Mouse (Mus musculus) lung, postnatal 14 days (tissue): Measurements from ENCODE around the gene Gm10645.
A peak's percentile ranks its signal among the peaks of the same experiment; 100 is the strongest.

Experiments
- DNase-seq: peaks from one replicate; pipeline ENCODE4 v3.0.0; 2021

The Gm10645 gene

DNA sequence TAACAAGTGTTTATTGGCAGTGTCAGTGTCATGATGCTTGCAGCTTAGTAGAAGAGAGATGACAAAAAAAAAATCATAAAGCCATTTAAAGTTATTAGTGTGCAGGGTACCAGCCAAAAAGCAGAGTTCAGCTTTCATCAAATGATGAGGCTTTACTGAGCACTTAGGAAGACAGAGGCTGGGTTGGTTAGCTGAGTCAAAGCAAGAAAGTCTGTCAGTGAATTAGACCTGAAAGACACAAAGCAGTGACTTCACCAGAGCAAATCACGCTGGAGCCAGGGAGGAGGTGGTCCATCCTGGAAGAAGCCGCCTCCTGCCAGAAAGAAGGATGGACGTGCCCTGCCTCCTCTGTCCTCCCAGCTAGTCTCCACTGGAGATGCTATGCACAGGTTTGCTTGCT is 2.0 kb upstream of the Gm10645 start:
- no peak for DNase-seq

DNA sequence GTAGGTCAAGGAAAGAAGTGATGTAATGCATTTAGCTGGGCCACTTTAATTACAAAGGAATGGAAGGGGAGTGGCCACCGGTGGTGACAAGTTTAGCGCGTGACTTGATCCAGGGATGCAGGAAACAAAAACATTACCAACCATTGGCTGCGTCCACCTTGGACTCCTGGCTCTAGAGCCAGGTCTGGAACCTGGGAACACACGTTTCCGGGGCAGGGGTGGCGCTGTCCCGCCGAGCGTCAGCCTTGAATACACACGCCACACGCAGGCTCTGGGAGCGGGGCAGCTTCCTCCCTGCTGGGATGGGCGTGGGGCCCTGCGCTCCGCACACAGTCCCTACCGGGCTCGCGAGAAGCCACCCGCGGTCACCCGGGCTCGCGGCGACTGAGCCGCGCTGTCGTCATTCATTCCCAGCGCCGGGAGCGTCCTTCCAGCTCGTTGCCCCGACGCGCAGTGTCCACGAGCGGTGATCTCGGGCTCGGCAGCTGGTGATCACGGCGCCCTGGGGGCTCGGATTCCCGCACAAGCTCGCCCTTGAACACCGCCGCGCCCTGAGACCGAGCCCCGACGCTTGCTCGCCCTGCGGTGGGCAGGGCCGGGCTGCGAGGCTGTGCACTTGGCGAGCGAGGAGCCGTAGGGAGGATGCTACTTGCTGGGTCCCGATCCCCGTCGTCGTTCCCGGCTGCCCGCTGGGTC is 587 bp downstream of the Gm10645 start, which contains the start of gene Tbc1d9:
TSS of gene Tbc1d9 (plus strand) at position 118 of the 696 bp plus-strand sequence.
- peak; percentile 62 for DNase-seq

DNA sequence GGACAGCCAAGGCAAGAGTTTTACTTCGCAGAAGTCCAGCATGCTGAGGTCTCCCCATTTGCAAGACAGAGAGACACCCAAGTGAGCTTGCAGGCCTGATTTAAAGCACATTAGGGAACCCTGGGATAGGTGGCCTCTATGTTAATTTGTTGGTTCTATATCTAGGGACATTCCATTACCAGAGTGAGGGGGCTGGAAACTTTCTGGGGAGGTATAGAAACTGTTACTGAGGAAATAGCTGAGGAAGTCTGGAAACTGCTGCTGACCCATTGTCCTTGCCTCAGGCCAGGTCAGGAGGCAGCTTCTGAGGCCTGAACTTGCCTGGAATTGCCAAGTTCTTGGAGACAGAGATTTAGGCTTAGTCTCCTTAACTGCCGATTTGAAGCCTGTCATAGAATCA is 5.4 kb downstream of the Gm10645 start:
- no peak for DNase-seq

DNA sequence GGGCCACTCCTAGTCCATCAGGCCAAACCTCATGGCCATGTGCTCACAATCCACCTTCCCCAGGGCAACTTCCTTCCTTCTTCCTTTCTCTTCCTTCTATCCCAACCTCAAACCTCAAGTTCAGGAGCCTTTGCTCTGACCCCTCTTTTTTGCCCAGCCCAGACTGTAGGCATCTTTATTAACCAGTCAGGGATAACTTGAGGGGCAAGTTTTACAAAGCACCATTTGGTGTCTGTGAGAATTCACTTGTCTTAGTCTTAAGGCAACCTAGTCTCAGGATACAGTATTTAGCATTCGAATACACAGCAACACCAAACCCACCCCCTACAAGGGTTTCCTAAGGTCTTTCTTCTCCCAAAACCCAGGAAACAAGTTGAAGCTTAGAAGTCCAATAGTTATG is 6.4 kb downstream of the Gm10645 start:
- DNase-seq: no peak

DNA sequence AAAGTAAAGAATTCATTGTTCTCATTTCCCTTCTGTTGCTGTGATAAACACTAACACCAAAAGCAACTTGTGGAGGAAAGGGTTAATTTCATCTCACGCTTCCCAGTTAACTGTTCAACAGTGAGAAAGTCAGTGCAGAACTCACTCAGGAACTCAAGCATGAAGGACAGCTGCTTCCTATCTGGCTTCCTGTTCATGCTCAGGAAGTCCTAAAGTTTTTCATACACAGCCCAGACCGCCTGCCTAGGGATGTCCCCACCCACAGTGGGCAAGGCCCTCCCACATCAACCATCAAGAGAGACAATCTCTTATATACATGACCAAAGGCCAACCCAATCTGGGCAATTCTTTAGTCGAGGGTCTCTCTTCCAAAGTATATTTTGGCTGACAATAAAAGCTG is 7.0 kb downstream of the Gm10645 start:
- no peak for DNase-seq

DNA sequence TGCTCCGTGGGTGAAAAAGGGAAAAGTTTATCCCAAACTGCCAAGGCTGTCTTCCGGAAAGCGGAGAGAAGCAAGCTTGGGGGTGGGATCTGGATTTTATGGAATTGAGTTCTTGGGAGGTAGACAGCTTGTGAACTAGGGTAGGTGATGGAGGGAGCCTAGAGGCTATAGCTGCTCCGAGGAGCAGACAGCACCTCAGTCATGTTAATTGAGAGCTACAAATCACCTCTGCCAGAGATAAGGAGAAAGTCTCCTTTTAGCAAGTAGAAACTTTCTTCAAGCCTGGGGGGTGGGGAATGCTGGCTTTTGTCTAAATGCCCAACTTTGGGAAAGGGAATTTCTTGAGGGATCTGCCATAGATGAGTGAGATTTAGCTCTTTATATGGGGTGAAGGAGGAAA is 10.9 kb downstream of the Gm10645 start:
- DNase-seq: no peak

DNA sequence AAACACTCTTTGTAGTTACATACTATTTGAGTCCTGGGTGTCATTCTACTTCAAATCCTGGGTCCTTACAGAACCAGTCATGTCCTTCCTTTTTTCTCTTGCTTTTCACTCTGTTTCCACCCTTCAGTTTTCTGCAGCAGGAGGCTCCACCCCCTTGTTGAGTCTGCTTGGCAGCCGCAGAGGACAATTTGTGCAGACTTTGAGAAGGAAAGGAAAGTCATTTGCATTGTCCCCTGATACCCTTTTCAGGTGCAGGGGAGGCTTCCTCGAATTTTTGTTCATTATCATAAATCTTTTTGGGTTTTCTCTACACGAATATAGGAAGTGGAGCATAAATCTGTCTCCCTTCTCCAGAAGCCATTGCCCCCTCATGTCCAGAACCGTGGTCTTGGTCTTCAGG is 13.5 kb downstream of the Gm10645 start:
- no peak for DNase-seq

DNA sequence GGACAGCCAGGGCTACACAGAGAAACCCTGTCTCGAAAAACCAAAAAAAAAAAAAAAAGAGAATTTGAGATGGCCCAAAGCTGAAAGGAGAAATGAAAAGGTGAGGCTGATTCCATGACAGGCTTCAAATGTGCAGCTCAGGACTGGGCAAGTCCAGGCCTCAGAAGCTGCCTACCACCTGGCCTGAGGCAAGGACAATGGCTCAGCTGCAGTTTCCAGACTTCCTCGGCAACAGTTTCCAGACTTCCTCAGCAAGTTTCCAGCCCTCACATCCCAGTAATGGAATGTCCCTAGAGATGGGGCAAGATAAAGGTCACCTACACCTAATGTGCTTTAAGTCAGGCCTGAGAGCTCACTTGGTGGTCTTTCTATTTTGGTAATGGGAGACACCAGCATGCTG is 13.9 kb downstream of the Gm10645 start:
- DNase-seq: no peak

DNA sequence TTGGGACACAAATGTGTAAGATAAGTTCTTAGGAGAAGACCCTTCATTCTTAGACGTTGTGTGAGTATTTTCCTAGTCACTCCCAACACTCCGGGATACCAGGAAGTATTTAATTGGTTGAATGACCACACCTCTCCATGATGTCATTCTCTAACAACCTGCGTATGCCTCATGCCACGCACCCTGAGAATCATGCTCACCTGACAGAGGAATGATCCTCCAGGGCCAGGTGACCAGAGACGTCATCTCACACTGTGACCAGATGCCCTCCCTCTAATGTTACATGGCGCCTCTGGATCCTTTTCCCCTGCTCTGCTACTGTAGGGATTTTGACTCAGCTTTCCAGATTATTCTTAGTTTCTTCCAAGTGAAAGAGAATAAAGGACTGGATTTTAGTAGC is 16.8 kb downstream of the Gm10645 start:
- no peak for DNase-seq

DNA sequence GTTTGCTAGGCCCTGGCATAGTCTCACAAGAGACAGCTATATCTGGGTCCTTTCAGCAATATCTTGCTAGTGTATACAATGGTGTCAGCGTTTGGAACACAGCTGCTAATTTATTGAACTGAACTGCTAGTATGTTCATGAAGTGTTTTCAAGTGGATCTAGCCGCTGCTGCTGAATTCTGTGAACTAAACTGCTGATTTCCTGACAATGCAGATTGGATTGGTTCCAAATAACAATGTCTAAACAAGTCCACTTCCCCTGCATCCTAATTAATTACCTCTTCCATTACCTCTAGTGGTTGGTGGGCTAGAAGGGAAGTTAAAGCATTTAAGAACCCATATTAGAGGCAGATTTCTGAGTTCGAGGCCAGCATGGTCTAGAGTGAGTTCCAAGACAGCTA is 20.5 kb downstream of the Gm10645 start:
- no peak for DNase-seq

DNA sequence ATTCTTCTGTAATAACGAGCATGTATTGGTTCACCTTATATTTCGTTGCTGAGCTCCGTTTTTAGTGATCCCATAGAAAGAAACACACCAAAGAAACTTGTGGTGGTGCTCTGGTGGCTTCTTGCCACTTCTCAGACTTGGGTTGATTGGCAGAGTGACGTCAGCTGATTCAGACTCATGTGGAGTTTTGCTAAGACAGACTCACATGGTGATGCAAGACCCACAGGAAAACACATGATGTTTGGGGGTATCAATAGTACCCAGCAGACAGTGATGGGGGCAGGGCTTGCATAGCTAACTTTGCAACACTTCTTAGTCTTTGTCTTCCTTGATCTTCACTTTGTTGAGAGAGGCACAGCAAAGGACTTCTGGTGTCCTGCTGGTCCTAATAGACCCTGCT is 21.4 kb downstream of the Gm10645 start:
- DNase-seq: no peak

DNA sequence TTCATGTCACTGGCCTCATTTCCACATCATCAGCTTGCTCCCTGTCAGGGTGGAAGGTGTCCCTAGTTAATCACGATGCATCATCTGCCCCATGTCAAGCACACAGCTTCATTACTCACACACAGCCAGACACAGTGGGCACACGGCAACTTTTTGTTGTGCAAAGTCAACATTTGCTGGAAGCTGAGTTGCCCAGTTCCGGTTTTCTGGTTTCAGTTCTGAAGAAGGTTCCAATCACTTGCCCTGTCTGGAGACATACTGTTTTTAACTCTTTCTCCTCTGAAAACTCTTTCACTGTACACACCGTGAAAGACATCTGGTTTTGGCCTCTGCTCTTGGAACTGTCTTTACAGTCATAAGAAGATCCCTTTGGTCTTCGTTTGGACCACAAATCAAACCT is 24.6 kb downstream of the Gm10645 start:
- DNase-seq: peak; percentile 15

DNA sequence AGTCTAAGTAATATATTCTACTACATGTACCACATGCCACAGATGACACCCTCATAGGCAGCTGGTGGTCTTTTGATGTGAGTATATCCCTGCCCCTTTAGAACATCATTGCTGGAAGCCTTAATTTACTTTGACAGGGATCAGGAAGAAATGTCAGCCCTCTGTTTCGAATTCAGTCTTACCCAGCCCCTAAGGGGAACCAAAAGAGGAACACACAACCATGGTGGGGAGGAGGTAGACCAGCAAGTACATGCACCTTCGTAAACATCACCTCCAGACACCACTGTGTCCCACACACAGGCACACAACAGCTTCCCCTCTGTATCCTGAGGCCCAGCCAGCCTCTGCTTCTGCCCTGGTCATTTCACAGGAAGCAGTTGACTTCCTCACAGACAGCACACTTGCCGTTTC is 25.3 kb downstream of the Gm10645 start:
- peak; percentile 14 for DNase-seq

DNA sequence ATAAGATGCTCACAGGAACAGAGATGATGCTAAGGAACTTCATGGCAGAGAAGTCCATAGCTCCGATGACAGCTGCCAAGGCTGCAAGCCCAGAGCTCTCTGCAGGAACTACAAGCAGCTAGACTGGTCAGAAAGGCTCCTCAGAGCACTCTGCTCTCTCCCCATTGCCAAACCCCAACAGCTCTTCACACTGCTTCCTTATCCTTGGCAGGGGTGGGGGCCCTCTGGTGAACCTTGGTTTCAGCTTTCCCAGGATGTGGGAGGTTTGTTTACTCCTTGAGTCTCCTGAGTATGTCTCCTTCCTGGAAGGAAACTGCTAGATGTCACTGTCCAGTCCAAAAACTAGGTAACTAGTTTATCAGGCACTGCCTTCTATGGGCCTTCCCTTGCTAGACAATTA is 25.9 kb downstream of the Gm10645 start:
- DNase-seq: no peak

DNA sequence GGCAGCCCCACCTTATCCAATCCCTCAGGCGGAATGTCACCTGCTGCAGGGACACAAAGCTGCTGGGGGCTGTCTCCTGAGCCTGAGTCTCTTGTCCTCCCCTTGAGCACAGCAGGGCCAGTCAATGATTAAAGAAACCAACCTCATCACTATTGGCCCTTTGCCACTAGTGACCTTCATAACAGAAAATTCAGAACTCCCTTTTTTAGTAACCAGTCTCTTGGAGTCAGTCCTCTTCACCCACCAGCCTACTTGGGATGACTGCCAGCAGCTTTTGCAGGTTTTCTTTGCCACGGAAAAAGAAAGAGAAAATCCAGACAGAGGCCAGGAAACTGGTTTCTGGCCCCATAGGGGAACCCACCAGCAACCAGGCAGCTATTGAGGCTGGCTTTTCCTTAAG is 30.9 kb downstream of the Gm10645 start:
- DNase-seq: no peak
